Mouse (Mus musculus) brain, adult 2 months (tissue): Measurements from ENCODE around the gene Klhl30.
A peak's percentile ranks its signal among the peaks of the same experiment; 100 is the strongest.

Experiments
- DNase-seq: peaks from one replicate; pipeline ENCODE4 v3.0.0; 2011; ENCODE audit warnings: low read depth, low spot score

Klhl30 gene

DNA sequence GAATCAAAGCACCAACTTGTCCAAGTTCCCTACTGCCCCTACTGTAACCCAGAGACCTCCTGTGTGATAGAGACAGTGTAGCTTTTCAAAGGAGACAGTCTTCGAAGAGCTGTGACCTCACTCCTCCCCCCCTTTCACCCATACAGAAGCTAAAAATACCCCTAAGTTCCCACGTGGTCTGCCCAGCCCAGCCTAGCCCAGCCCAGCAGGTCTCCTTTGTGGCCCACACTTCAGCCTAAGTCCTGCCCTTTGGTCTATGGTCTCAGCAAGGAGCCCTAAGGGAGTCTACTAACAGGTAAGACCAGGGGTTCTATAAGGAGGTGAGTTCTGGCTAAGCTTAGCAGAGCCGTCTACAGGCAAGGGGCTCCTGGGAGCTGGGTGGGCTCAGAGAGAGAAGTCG is at the start of gene Klhl30:
Klhl30 (plus strand) TSS at position 176 of the 400 bp plus-strand sequence.
- no peak for DNase-seq

DNA sequence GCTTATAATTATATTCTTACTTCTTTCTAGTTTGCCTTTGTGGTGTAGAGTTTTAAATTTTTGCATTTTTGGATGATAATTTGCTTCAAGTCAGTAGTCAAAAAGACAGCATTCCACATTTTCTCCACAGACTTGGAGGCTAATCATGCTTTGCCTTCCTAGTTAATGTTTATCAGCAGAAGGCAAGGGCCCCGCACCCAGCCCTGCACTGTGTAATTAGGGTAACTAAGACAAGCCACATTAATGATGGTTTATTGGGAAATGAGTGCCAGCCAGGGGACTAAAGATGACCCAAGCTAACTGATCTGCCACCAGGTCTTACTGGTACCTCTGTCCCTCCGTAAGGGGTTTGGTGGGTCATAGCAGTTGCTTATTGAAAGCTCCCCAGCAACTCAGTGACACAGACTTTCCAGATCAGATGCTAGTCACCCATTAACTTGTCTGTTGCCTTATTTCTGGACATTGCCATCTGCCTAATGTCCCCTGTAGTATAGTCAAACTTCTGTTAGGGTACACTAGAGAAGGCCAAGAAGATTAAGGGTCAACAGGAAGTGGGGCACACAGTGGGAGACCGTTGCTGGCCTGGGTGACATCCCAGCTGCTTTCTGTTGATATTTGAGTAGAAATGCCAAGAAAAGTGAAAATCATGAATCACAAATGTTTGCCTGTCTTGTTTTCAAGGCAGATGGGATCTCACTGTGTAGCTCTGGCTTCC is 49.5 kb upstream of the Klhl30 start:
- DNase-seq: peak; percentile 10

GRCm38 (mm10) chr1:91302021-91302420 is 48.8 kb upstream of the Klhl30 start:
- no peak for DNase-seq

DNA sequence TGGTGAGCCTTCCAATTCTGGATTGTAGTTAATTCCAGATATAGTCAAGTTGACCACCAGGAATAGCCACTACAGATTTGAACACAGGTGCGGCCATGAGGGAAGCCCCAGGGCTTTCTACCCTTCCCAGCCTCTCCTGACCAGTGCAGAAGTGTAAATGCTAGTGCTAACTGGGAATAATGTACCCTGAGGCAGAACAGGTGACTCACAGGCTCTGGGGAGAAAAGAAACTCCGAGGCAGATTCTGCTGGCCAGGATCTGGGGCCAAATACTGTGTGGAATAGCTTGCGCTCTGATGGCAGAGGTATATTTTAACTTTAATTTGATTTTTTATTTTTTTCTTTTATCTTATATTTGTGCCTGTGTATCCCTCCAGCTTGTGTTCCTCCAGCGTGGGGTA is 46.2 kb upstream of the Klhl30 start:
- DNase-seq: no peak

DNA sequence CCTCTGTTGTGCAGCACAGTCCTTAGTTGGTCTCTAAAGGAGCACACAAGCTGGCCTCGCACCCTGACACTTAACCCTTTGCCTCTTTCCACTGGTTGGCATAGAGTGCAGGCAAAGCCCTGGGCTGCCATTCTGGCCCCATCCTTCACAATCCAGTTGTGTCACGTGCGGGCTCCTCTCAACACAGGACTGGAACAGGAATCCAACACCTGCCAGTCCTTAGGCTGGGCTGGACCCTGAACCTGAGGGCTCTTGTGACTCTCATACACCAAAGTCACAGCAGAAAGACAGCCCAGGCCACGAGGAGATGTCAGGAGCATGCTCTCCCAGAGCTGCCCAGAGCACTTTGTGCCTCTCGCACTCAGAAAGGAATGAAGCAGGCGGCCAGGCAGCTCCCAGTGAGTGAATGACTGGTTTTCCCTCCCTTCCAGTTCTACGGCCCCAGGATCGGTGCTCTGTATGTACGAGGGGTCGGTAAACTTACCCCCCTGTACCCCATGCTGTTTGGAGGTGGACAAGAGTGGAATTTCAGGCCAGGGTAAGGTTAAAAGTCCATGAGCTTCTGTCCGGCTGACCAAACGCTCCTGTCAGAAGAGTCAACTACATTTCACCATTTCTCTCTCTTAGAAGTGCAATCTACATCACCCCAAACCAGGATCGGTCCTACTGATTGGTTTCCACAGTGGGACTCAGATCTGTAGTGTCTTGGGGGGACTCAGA is 41.3 kb upstream of the Klhl30 start:
- DNase-seq: no peak

DNA sequence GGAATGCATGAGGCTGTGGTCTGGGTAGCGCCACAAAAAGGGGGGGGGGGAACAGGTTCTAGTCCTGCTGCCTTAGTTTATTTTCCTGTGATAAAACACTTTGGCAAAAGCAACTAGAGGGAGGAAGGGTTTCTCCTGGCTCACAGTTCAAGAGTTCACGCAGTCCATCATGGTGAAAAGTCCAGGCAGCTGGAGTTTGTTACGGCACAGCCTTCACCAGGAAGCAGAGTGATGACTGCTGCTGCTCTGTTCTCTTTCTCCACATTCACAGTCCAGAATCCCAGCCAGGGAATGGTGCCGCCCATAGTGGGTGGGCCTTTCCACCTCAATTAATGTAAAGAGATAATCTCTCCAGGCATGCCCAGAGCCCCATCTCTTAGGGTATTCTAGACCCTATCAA is 38.5 kb upstream of the Klhl30 start:
- DNase-seq: no peak

DNA sequence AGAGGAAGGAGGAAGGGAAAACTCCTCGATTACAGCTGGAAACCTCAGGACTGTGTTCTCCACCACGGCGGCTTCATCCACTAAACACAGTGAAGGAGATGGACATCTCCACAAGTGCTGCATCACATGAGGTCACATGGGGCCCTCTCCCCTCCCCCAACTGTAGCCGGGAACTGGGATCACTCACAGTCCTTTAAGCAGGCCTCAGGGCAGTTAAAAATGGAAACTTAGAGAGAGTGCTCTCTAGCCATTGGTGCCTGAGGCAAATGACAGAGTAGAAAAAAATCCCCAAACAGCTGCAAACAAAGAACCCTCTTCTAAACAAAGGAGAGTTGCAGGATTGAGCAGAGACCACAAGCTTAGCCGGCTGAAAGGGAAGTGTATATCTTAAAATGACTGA is 37.6 kb upstream of the Klhl30 start:
- no peak for DNase-seq

GRCm38 (mm10) chr1:91317656-91318055 is 33.2 kb upstream of the Klhl30 start:
- DNase-seq: no peak

- peak; percentile 25 for DNase-seq
These were observed 28.9 kb upstream of the Klhl30 start, which contains the start of gene Espnl for GRCm38 (mm10) chr1:91321760-91322438. Gene Espnl (plus strand): TSS chr1:91322075.

DNA sequence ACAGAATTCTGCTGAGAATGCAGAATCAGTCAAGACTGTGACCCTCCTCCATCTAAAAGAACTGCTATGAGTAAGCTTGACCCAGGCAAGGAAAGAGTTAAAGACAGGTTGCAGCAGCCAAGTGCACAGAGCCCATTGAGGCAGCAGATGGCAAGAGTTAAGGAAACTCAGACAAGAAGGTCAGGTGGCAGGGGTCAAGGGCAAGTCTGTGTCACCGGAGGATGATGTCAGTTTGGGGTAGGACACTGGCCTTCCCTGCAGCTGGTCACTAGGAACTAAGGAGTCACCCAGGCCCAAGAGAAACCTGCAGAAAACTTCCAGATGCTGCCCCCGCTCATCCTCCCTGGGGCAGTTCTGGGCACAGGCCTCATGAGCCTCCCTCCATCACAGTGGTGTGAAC is 26.2 kb upstream of the Klhl30 start:
- DNase-seq: no peak

DNA sequence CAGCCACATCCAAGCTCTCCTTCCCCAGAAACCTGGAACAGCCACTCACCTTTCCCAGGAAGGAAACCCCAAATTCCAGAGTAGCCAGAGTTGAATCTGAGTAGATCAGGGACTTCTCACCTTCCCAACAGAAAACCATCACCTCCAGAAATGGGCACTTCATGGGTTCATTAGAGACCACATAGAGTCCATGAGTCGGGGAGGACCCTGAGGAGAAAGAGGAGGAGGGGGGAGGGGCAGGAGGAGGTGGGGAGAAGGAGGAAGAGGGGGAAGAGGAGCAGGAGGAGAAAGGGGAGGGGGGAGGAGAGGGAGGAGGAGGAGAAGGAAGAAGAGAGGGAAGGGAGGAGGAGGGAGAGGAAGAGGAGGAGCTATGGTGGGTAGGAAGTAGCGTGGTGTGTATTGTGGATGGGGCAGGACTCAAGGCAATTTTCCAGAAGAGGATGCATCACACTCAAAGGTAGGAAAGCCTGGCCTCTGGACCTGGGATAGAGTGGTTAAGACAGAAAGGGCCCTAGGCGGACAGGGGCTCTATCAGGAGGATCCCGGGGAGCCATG is 25.3 kb upstream of the Klhl30 start:
- no peak for DNase-seq

DNA sequence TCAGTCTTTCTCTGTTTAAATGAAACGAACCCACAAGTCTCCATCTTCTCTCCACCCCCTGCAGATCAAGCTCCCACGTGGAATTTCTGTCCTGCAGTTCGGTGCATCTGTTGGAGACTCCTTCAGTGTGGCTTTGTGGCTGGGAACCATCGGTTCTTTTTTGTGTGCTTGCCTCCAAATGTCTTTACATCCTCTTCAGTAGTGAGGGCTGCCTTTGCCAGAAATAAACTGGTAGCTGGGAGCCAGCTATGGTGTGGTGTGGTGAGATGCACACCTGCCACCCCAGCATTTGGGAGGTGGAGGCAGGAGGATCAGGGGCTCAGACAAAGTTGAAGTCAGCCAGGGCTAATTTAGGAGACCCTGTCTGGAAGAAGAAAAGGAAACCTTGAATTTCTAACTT is 18.7 kb upstream of the Klhl30 start:
- DNase-seq: peak; percentile 76

- DNase-seq: no peak
These were observed 17.2 kb upstream of the Klhl30 start for GRCm38 (mm10) chr1:91333582-91333981.

DNA sequence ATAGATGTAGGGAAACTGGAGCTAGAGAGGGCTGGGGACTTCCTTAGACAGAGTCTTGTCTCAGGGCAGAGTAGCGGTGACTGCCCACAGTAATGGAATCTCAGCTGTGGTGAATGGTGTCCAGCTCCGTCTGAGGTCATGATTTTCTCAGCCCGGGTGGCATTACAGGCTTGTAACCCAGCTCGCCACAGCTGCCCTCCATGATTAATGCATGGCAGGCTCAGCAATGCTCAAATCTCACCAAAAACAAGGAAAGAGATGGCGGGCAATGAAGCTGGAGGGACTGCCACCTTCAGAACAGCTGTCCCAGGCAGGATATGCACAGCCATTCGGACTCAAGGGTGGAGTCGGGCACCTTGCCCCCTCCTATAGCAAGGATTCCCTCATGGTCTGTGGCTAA is 13.5 kb upstream of the Klhl30 start:
- DNase-seq: no peak

- no peak for DNase-seq
These were observed 6.8 kb upstream of the Klhl30 start for GRCm38 (mm10) chr1:91344001-91344400.

DNA sequence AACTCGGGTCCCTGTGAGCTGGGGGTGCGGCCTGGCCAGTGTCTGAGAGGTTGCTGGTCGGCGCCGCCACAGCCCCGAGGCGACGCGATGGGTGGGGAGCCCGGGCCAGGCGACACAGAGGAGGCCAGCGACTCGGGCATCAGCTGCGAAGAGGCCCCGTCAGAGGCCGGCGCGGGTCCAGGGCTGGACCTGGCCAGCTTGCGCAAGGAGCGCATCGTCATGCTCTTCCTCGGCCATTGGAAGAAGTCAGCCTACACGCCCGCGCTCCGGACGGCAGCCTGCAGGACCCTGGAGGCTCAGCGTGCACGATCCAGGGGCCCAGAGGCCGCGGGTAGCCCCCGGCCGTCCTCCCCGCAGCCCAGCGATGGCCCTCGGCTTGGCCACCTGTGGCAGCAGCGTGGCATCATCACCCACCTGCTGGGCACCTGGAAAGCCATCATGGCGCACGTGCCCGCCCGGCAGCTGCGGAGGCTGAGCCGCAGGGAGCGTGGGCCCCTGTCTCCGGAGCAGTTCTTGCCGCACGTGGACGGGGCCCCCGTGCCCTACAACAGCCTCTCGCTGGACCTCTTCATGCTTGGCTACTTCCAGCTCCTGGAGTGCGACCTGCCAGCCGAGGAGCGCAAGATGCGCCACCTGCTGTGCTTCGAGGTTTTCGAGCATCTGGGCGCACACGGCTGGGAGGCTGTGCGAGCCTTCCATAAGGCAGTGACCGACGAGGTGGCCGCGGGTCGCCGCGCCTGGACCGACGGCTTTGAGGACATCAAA is 5.7 kb upstream of the Klhl30 start:
- peak; percentile 36 for DNase-seq

- DNase-seq: peak; percentile 77
These were observed 3.9 kb upstream of the Klhl30 start for GRCm38 (mm10) chr1:91346892-91347291.

- DNase-seq: no peak
These were observed 433 bp downstream of the Klhl30 start for GRCm38 (mm10) chr1:91351249-91351648.

- DNase-seq: peak; percentile 82
These were observed 1.5 kb downstream of the Klhl30 start for GRCm38 (mm10) chr1:91352277-91352676.

DNA sequence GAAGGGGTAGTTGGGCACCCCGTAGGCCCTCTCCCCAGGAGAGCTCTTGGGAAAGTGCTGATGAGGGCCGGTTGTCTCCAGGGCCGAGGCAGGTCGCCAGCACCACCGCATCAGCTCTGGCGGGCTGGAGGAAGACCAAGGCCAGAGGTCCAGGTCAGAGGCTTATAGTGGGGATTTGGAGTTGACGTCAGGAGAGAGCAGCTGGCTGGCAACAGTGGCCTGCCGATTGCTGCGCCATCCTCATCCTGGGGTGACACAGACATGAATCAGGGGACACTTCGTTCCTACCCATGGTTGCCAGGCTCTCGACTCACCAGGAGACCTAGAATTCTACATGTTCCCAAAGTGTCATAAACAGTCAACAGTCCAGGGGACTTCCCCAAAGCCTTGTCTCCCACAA is 5.3 kb downstream of the Klhl30 start:
- DNase-seq: no peak

GRCm38 (mm10) chr1:91362113-91362512 is 11.3 kb downstream of the Klhl30 start:
- no peak for DNase-seq
